Mouse (Mus musculus) forebrain, embryonic 15.5 days (tissue): ENCODE measurements around the gene Spry1. TPM values are rescaled to one million over a fixed set of nuclear protein-coding genes. Genes with fewer than 3 reads are reported as not detected.

Experiments
- ATAC-seq: fragments of 200-750 bp; cut with Nextera tagmentation; replicated peaks from 2 replicates; pipeline ENCODE4 v1.8.0; 2017; ENCODE audit warnings: mild to moderate bottlenecking, moderate TSS enrichment, moderate library complexity
- H3K27ac ChIP-seq: fragments of 300-500 bp; sonication (generic); replicated peaks from 2 replicates; pipeline ENCODE4 v1.5.1; 2015; ENCODE audit warnings: mild to moderate bottlenecking, inconsistent platforms
- H3K27me3 ChIP-seq: fragments of 300-500 bp; sonication (generic); 2 replicates; pipeline ENCODE4 v1.6.1; 2015; ENCODE audit warnings: inconsistent platforms
- H3K36me3 ChIP-seq: fragments of 300-500 bp; sonication (generic); 2 replicates; pipeline ENCODE4 v1.6.1; 2015; ENCODE audit warnings: mild to moderate bottlenecking, inconsistent platforms
- H3K4me1 ChIP-seq: fragments of 300-500 bp; sonication (generic); 2 replicates; pipeline ENCODE4 v1.6.1; 2015; ENCODE audit warnings: inconsistent platforms
- H3K4me2 ChIP-seq: fragments of 300-500 bp; sonication (generic); replicated peaks from 2 replicates; pipeline ENCODE4 v1.6.1; 2015; ENCODE audit warnings: mild to moderate bottlenecking, inconsistent platforms
- H3K4me3 ChIP-seq: fragments of 300-500 bp; sonication (generic); 2 replicates; pipeline ENCODE4 v1.5.1; 2015; ENCODE audit warnings: mild to moderate bottlenecking, inconsistent platforms
- H3K9ac ChIP-seq: fragments of 300-500 bp; sonication (generic); replicated peaks from 2 replicates; pipeline ENCODE4 v1.6.1; 2015; ENCODE audit warnings: mild to moderate bottlenecking, inconsistent platforms
- H3K9me3 ChIP-seq: fragments of 300-500 bp; sonication (generic); 2 replicates; pipeline ENCODE4 v1.6.1; 2016; ENCODE audit warnings: inconsistent platforms
- WGBS: fragments of 180-500 bp; shearing (Covaris S2); methylation state at CpG from one replicate; pipeline ENCODE4 v1.1.7; 2015; ENCODE audit warnings: mixed read lengths; 5-methylcytosine and 5-hydroxymethylcytosine counted together
- polyA plus RNA-seq: library from polyadenylated mRNA; unstranded; fragments of >200 nt; fragmentation: Nextera tagmentation; extraction: Ambion mirVana; gene quantifications from 2 replicates; pipeline ENCODE4 v1.2.1, GENCODE M21; 2015

Gene Spry1
- polyA plus RNA-seq, 1 experiment from 2014 or later: 5.6 TPM

GRCm38 (mm10) chr3:37643903-37644302 lies 4.2 kb downstream of the Spry1 start:
- no peaks in the 10 kb centered on the region for H3K27me3 ChIP-seq
- no peak overlapping the region for H3K27ac ChIP-seq
- 0 out of 2 replicates have a peak, but pooled peaks cover 5% of the 10 kb centered on the region for H3K36me3 ChIP-seq
- no peak overlapping the region for H3K4me3 ChIP-seq
- peaks cover 16% of the 10 kb centered on the region for H3K4me1 ChIP-seq
- WGBS: 78% methylated on average over 8 of the region's 8 CpGs
- no peak overlapping the region for H3K4me2 ChIP-seq
- ATAC-seq: no peak
- H3K9ac ChIP-seq: no peak overlapping the region
- H3K9me3 ChIP-seq: no peaks in the 10 kb centered on the region

DNA sequence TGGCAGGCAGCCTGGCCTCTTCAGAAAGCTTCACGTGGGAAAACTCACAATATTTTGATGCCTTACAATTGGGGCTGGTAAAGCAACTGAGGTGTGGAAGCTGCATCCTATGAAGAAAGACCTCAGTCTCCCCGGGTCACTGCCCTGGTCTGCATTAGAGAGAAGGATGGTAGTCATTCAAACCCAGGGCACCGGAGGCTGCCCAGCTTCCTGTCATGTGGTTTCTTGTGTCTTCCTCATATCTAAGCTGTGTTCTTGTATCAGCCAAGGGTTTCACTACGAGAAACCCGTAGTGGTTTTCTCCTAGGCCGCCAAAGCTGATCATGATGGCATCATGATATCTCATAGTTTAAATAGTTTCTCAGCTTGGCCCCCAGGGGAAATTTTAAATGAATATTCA lies 5.3 kb downstream of the Spry1 start:
- H3K9me3 ChIP-seq: no peaks in the 10 kb centered on the region
- 81% methylated on average over 6 of the region's 6 CpGs for WGBS
- no peak overlapping the region for H3K27ac ChIP-seq
- no peak overlapping the region for H3K4me3 ChIP-seq
- H3K36me3 ChIP-seq: 0 out of 2 replicates have a peak, but pooled peaks cover 5% of the 10 kb centered on the region
- no peak overlapping the region for H3K9ac ChIP-seq
- peaks cover 13% of the 10 kb centered on the region for H3K4me1 ChIP-seq
- ATAC-seq: no peak
- no peaks in the 10 kb centered on the region for H3K27me3 ChIP-seq
- H3K4me2 ChIP-seq: no peak overlapping the region

GRCm38 (mm10) chr3:37646221-37646620 lies 6.5 kb downstream of the Spry1 start:
- H3K27ac ChIP-seq: no peak overlapping the region
- 0 out of 2 replicates have a peak, but pooled peaks cover 5% of the 10 kb centered on the region for H3K36me3 ChIP-seq
- no peak for ATAC-seq
- H3K4me3 ChIP-seq: no peak overlapping the region
- 89% methylated on average over 9 of the region's 9 CpGs for WGBS
- no peak overlapping the region for H3K4me2 ChIP-seq
- no peaks in the 10 kb centered on the region for H3K27me3 ChIP-seq
- peaks cover 8% of the 10 kb centered on the region for H3K4me1 ChIP-seq
- no peaks in the 10 kb centered on the region for H3K9me3 ChIP-seq
- no peak overlapping the region for H3K9ac ChIP-seq

GRCm38 (mm10) chr3:37647225-37647624 lies 7.5 kb downstream of the Spry1 start:
- Histone ChIP-seq H3K27ac (no peak overlapping the region), H3K36me3 (0 out of 2 replicates have a peak, but pooled peaks cover 5% of the 10 kb centered on the region), H3K9me3 (no peaks in the 10 kb centered on the region), H3K4me1 (0 out of 2 replicates have a peak, but pooled peaks cover 2% of the 10 kb centered on the region), H3K9ac (no peak overlapping the region), H3K4me3 (no peak overlapping the region), H3K4me2 (no peak overlapping the region), H3K27me3 (no peaks in the 10 kb centered on the region)
- ATAC-seq: no peak
- WGBS: 70% methylated on average over 10 of the region's 10 CpGs

DNA sequence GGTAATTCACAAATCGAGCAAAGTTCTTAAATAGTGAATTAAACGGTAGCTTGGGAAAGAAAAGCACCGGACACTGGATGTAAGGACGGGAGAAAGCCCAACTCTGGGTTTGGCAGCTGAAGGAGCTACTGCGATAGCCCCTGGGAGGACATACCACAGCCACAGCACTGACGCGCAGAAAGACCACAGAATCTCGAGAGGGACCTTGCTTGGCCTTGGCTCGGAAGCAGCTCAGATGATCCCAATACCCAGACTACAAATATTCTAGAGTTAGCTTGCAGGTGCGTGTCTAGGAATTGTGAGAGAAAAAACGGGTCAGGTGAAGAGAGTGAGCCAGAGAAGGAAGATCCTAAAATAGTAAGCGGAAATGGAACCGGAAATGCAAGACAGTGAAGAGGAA lies 8.5 kb downstream of the Spry1 start:
- no peak for ATAC-seq
- Histone ChIP-seq H3K4me2 (no peak overlapping the region), H3K36me3 (0 out of 2 replicates have a peak, but pooled peaks cover under 1% of the 10 kb centered on the region), H3K4me1 (0 out of 2 replicates have a peak, but pooled peaks cover 2% of the 10 kb centered on the region), H3K9ac (no peak overlapping the region), H3K27me3 (no peaks in the 10 kb centered on the region), H3K27ac (no peak overlapping the region), H3K4me3 (no peak overlapping the region), H3K9me3 (no peaks in the 10 kb centered on the region)
- whole genome bisulfite sequencing: 85% methylated on average over 13 of the region's 13 CpGs

- Histone ChIP-seq H3K36me3 (no peaks in the 10 kb centered on the region), H3K27ac (no peak overlapping the region), H3K27me3 (no peaks in the 10 kb centered on the region), H3K4me2 (no peak overlapping the region), H3K9me3 (no peaks in the 10 kb centered on the region), H3K4me1 (peaks cover 4% of the 10 kb centered on the region; the same call in 1 of the 2 replicates), H3K9ac (no peak overlapping the region), H3K4me3 (no peak overlapping the region)
- no peak for ATAC-seq
- WGBS: 83% methylated on average over 6 of the region's 6 CpGs
These were observed 9.5 kb downstream of the Spry1 start for GRCm38 (mm10) chr3:37649281-37649680.

DNA sequence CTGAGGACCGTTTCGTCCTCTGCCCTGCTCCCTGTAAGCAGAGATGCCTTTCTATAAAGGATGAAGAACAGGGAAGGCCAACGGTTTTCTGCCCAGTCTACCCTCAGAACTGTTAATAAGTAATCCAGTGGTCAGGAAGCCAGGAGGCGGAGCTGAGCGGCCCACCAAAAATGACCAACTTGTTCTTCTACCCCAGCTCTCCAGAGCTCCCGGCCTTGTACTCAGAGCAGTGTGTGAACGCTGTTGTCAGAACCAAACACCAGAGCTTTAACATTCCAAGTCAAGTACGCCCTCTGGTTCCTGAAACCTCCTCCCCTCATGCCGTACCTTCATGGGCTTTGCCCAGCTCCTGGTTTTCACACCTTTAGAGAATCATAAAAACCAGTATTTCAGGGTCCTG lies 12.8 kb downstream of the Spry1 start:
- no peak overlapping the region for H3K27ac ChIP-seq
- ATAC-seq: no peak
- no peaks in the 10 kb centered on the region for H3K36me3 ChIP-seq
- no peaks in the 10 kb centered on the region for H3K9me3 ChIP-seq
- H3K4me1 ChIP-seq: peaks cover 17% of the 10 kb centered on the region
- peaks cover 5% of the 10 kb centered on the region; the same call in 1 of the 2 replicates for H3K27me3 ChIP-seq
- no peak overlapping the region for H3K4me2 ChIP-seq
- H3K4me3 ChIP-seq: no peak overlapping the region
- no peak overlapping the region for H3K9ac ChIP-seq
- WGBS: 94% methylated on average over 9 of the region's 9 CpGs

DNA sequence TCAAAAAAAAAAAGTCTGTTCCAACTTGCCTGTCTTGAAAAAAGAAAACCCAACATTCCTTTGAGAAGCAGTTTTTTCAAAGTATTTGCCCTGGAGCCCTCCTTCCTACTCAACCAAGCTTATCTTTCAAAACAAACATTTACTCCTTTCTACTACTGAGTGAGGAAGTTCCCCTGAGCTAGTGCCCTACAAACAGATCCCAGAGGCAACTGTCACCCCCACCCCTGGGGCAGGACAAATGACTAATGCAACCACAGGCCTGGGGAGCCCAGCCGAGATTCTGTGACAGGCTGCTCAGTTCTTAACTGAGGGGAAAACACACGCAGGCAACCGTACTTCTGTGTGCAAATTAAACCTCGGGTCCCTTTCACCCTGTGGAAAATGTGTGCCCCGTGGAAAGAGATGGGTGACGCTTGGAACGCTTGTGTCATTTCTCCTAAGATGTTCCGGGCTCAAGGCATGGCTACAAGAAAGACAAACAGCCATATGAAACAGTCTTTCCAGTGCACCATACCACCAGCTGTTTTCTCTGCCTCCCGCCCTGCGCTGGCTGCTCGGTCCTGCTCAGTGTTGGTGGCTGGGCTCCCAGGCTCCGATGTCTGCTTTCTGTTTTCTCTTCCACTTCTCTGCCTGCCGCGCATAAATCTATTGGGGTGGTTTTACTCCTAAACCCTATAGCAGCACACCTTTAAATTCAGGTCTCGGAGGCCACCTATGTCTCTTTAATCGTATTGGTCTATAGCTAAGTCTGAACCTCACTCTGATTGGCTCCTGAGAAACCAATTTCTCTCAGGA lies 14.4 kb downstream of the Spry1 start:
- peak overlapping the region; percentile 24 for H3K4me3 ChIP-seq
- WGBS: 13% methylated on average over 16 of the region's 16 CpGs
- peaks cover 17% of the 10 kb centered on the region for H3K4me1 ChIP-seq
- H3K27ac ChIP-seq: no peak overlapping the region
- H3K4me2 ChIP-seq: peak overlapping the region; percentile 40
- H3K36me3 ChIP-seq: no peaks in the 10 kb centered on the region
- H3K9ac ChIP-seq: 0 out of 2 replicates have a peak overlapping the region, but pooled peaks have one; percentile 11
- H3K9me3 ChIP-seq: no peaks in the 10 kb centered on the region
- peak; percentile 51; the same call in 1 of the 2 replicates for ATAC-seq
- peaks cover 5% of the 10 kb centered on the region; the same call in 1 of the 2 replicates for H3K27me3 ChIP-seq

- Histone ChIP-seq H3K36me3 (no peaks in the 10 kb centered on the region), H3K27me3 (peaks cover 5% of the 10 kb centered on the region; the same call in 1 of the 2 replicates), H3K4me2 (peak overlapping the region; percentile 40; the same call in 1 of the 2 replicates), H3K4me1 (peaks cover 17% of the 10 kb centered on the region), H3K9ac (no peak overlapping the region), H3K9me3 (no peaks in the 10 kb centered on the region), H3K27ac (no peak overlapping the region), H3K4me3 (no peak overlapping the region)
- no peak for ATAC-seq
- 65% methylated on average over 6 of the region's 6 CpGs for WGBS
These were observed 15.0 kb downstream of the Spry1 start for GRCm38 (mm10) chr3:37654787-37655186.

GRCm38 (mm10) chr3:37655933-37656633 lies 16.3 kb downstream of the Spry1 start:
- H3K36me3 ChIP-seq: no peaks in the 10 kb centered on the region
- H3K9ac ChIP-seq: peak overlapping the region; percentile 33
- H3K4me3 ChIP-seq: peak overlapping the region; percentile 31
- H3K27me3 ChIP-seq: peaks cover 5% of the 10 kb centered on the region; the same call in 1 of the 2 replicates
- peak; percentile 44; the same call in 1 of the 2 replicates for ATAC-seq
- no peaks in the 10 kb centered on the region for H3K9me3 ChIP-seq
- H3K27ac ChIP-seq: no peak overlapping the region
- peaks cover 17% of the 10 kb centered on the region for H3K4me1 ChIP-seq
- peak overlapping the region; percentile 47 for H3K4me2 ChIP-seq
- WGBS: 18% methylated on average over 20 of the region's 20 CpGs

DNA sequence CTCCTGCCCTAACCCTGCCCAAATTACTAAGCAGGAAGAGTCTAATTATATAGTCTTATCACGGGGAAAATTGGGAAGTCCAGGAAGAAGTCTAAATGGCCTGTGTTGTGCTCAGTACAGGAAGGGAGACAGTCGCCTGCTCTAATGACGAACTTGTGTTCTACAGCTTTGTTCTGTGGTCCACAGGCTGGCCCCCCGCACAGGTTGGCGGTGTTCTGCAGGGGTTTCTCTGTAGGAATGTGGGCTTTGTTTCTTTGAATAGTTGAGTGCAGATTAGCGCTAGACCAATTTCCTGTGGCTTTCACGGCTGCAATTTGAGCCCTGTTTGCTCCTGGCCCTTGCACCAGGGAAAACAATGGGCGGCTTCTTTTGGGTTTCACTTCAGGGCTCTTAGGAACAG lies 17.3 kb downstream of the Spry1 start:
- Histone ChIP-seq H3K4me2 (peak overlapping the region; percentile 47; the same call in 1 of the 2 replicates), H3K4me1 (peaks cover 17% of the 10 kb centered on the region), H3K27me3 (peaks cover 5% of the 10 kb centered on the region; the same call in 1 of the 2 replicates), H3K36me3 (no peaks in the 10 kb centered on the region), H3K9me3 (no peaks in the 10 kb centered on the region), H3K4me3 (no peak overlapping the region), H3K27ac (no peak overlapping the region), H3K9ac (no peak overlapping the region)
- WGBS: 1% methylated on average over 8 of the region's 8 CpGs
- ATAC-seq: no peak

- 52% methylated on average over 5 of the region's 5 CpGs for WGBS
- Histone ChIP-seq H3K36me3 (no peaks in the 10 kb centered on the region), H3K9me3 (no peaks in the 10 kb centered on the region), H3K4me3 (no peak overlapping the region), H3K27me3 (peaks cover 5% of the 10 kb centered on the region; the same call in 1 of the 2 replicates), H3K9ac (no peak overlapping the region), H3K27ac (no peak overlapping the region), H3K4me1 (peaks cover 17% of the 10 kb centered on the region), H3K4me2 (no peak overlapping the region)
- no peak for ATAC-seq
These were observed 18.4 kb downstream of the Spry1 start for GRCm38 (mm10) chr3:37658155-37658554.
